Mouse (Mus musculus): ENCODE measurements around the gene Ccdc27. TPM values are rescaled to one million over a fixed set of nuclear protein-coding genes. Genes with fewer than 3 reads are reported as not detected.

Ccdc27 gene
- total and polyA plus RNA-seq, 3 experiments, result not detected

- no peaks in the 10 kb centered on the region for H3K36me3 ChIP-seq (ENCODE audit: control insufficient read depth, insufficient read depth, low read length)
- TF ChIP-seq CTCF (IDR thresholded peaks at IDR 0.05) (no peak), EP300 (IDR thresholded peaks at IDR 0.05; ENCODE audit: insufficient read depth, low read depth, low read length) (no peak), POLR2A (IDR thresholded peaks at IDR 0.05; ENCODE audit: insufficient read depth, low read depth, low read length) (no peak)
These were observed 63.2 kb downstream of the Ccdc27 start for GRCm38 (mm10) chr4:153979243-153979642.

More at GRCm38 (mm10) chr4:153979243-153979642, 63.2 kb downstream of the Ccdc27 start:
- H3K9ac ChIP-seq (ENCODE audit: low read depth, low read length), result no peak overlapping the region
- no peak overlapping the region for H3K27ac ChIP-seq
- H3K79me2 ChIP-seq (replicated peaks; ENCODE audit: control insufficient read depth, insufficient read depth, low read length), result peaks cover 3% of the 10 kb centered on the region
- WGBS, result 69% methylated on average over 10 of the region's 10 CpGs
- H3K4me3 ChIP-seq, result no peak overlapping the region
- peaks cover 3% of the 10 kb centered on the region for H3K4me1 ChIP-seq (ENCODE audit: control insufficient read depth, insufficient read depth, low read length)
- peak in 1 of 2 experiments; percentile 14 for DNase-seq
- intact Hi-C loops (cut with DNase I), result no loop called here
- H3K27me3 ChIP-seq (ENCODE audit: control insufficient read depth, insufficient read depth, low read length), result no peaks in the 10 kb centered on the region

Other genes starting within 250 kb of the Ccdc27 start
- gene A430005L14Rik, start 85.4 kb downstream of the Ccdc27 start, total RNA-seq (2021), result 10 to 100 TPM; 14.1 to 16.2 TPM
- gene A430005L14Rik, start 85.4 kb downstream of the Ccdc27 start, polyA plus RNA-seq (2012; rRNA removed), result 15.5 and 21.1 TPM in 2 replicates
- gene Dffb, start 67.6 kb downstream of the Ccdc27 start, total RNA-seq (2021), result 1 to 10 TPM; 2.7 to 3.0 TPM
- 5.3 and 7.7 TPM in 2 replicates for gene Dffb, start 67.6 kb downstream of the Ccdc27 start, polyA plus RNA-seq (2012; rRNA removed)
- gene Cep104, start 67.5 kb downstream of the Ccdc27 start, total RNA-seq (2021), result 10 to 100 TPM; 28.1 to 31.5 TPM
- gene Cep104, start 67.5 kb downstream of the Ccdc27 start, polyA plus RNA-seq (2012; rRNA removed), result 19.6 and 20.1 TPM in 2 replicates
- gene Lrrc47, start 30.9 kb downstream of the Ccdc27 start, total RNA-seq (2021), result 10 to 100 TPM; 28.6 to 28.7 TPM
- 29.7 and 35.6 TPM in 2 replicates for gene Lrrc47, start 30.9 kb downstream of the Ccdc27 start, polyA plus RNA-seq (2012; rRNA removed)
- 1 to 10 TPM; 5.7 to 7.8 TPM for gene Smim1, start 16.4 kb downstream of the Ccdc27 start, total RNA-seq (2021)
- 24.7 and 29.2 TPM in 2 replicates for gene Smim1, start 16.4 kb downstream of the Ccdc27 start, polyA plus RNA-seq (2012; rRNA removed)
- not detected for gene Trp73, start 97.5 kb upstream of the Ccdc27 start, total RNA-seq (2021)
- 0.39 TPM in 1 of 2 replicates, not detected in the other for gene Trp73, start 97.5 kb upstream of the Ccdc27 start, polyA plus RNA-seq (2012; rRNA removed)
- 10 to 100 TPM; 11.8 to 12.3 TPM for gene Wrap73, start 99.7 kb upstream of the Ccdc27 start, total RNA-seq (2021)
- gene Wrap73, start 99.7 kb upstream of the Ccdc27 start, polyA plus RNA-seq (2012; rRNA removed), result 16.9 and 17.9 TPM in 2 replicates
- 100 to 1,000 TPM; 121 to 130 TPM for gene Tprgl, start 118.0 kb upstream of the Ccdc27 start, total RNA-seq (2021)
- 147 and 204 TPM in 2 replicates for gene Tprgl, start 118.0 kb upstream of the Ccdc27 start, polyA plus RNA-seq (2012; rRNA removed)
- gene Megf6, start 128.1 kb upstream of the Ccdc27 start, total RNA-seq (2021), result 1 to 10 TPM; 4.1 to 4.9 TPM
- gene Megf6, start 128.1 kb upstream of the Ccdc27 start, polyA plus RNA-seq (2012; rRNA removed), result 4.3 and 4.5 TPM in 2 replicates

Measured in heart, adult 2 months (tissue).